Mouse (Mus musculus) gastrocnemius, postnatal 10 days (tissue): ENCODE measurements around the gene Terf2ip. TPM values are rescaled to one million over a fixed set of nuclear protein-coding genes. Genes with fewer than 3 reads are reported as not detected.

ENCODE experiments used
- DNase-seq: peaks from one replicate; pipeline ENCODE4 v3.0.0; 2021; ENCODE audit warnings: mixed read lengths
- total RNA-seq, 2 experiments: library from RNA; stranded (reverse); gene quantifications; 2 replicates each; pipeline ENCODE4 v1.2.3; 2021

Terf2ip gene
- total RNA-seq, 2 experiments from 2014 or later = 11.3 to 13.5 TPM

- DNase-seq = no peak
Observed at GRCm38 (mm10) chr8:112009558-112009957, 1.6 kb upstream of the Terf2ip start.

- DNase-seq = peak; percentile 41
Observed at GRCm38 (mm10) chr8:112011816-112012242, 631 bp downstream of the Terf2ip start.

GRCm38 (mm10) chr8:112014936-112015335 lies 3.7 kb downstream of the Terf2ip start, which contains the start of gene Gm6793:
Gene Gm6793, minus strand, starts transcription at chr8:112015036.
- no peak for DNase-seq

- DNase-seq = no peak
Observed at GRCm38 (mm10) chr8:112029455-112029854, 18.3 kb downstream of the Terf2ip start.

- no peak for DNase-seq
Observed at GRCm38 (mm10) chr8:112030663-112031062, 19.5 kb downstream of the Terf2ip start.

GRCm38 (mm10) chr8:112033071-112033470 lies 21.9 kb downstream of the Terf2ip start:
- no peak for DNase-seq

GRCm38 (mm10) chr8:112034603-112035002 lies 23.4 kb downstream of the Terf2ip start:
- DNase-seq = no peak

GRCm38 (mm10) chr8:112037521-112037920 lies 26.3 kb downstream of the Terf2ip start:
- DNase-seq = no peak

- no peak for DNase-seq
Observed at GRCm38 (mm10) chr8:112045182-112045581, 34.0 kb downstream of the Terf2ip start.

- peak; percentile 77 for DNase-seq
Observed at GRCm38 (mm10) chr8:112045896-112046295, 34.7 kb downstream of the Terf2ip start.

- DNase-seq = no peak
Observed at GRCm38 (mm10) chr8:112048293-112048692, 37.1 kb downstream of the Terf2ip start.

- no peak for DNase-seq
Observed at GRCm38 (mm10) chr8:112049984-112050383, 38.8 kb downstream of the Terf2ip start.

- no peak for DNase-seq
Observed at GRCm38 (mm10) chr8:112051537-112051936, 40.3 kb downstream of the Terf2ip start.

- no peak for DNase-seq
Observed at GRCm38 (mm10) chr8:112054456-112054855, 43.3 kb downstream of the Terf2ip start.

GRCm38 (mm10) chr8:112061372-112061771 lies 50.2 kb downstream of the Terf2ip start:
- peak; percentile 7 for DNase-seq

Other genes starting within 250 kb of the Terf2ip start
- 10 to 100 TPM; 33.3 to 43.3 TPM for gene Cfdp1, start 157.1 kb upstream of the Terf2ip start, total RNA-seq
- gene Tmem170, start 134.6 kb upstream of the Terf2ip start, total RNA-seq = 1 to 10 TPM; 1.8 to 2.3 TPM
- 1 to 10 TPM; 2.8 to 3.3 TPM for gene Chst5, start 101.0 kb upstream of the Terf2ip start, total RNA-seq
- gene Tmem231, start 77.5 kb upstream of the Terf2ip start, total RNA-seq = 1 to 10 TPM; 1.6 to 1.9 TPM
- 10 to 100 TPM; 74.8 to 81.4 TPM for gene Gabarapl2, start 70.7 kb upstream of the Terf2ip start, total RNA-seq
- gene Adat1, start 19.1 kb upstream of the Terf2ip start, total RNA-seq = 1 to 10 TPM; 1.4 to 2.1 TPM
- 100 to 1,000 TPM; 114 to 119 TPM for gene Kars, start 75 bp upstream of the Terf2ip start, total RNA-seq
- not detected for gene Gm6793, start 3.6 kb downstream of the Terf2ip start, total RNA-seq